Mouse (Mus musculus): ENCODE data around the gene Pcdh7. TPM values are rescaled to one million over a fixed set of nuclear protein-coding genes. Genes with fewer than 3 reads are reported as not detected.
A peak's percentile ranks its signal among the peaks of the same experiment; 100 is the strongest.

The Pcdh7 gene
- polyA plus RNA-seq, 1 experiment: not detected

DNA sequence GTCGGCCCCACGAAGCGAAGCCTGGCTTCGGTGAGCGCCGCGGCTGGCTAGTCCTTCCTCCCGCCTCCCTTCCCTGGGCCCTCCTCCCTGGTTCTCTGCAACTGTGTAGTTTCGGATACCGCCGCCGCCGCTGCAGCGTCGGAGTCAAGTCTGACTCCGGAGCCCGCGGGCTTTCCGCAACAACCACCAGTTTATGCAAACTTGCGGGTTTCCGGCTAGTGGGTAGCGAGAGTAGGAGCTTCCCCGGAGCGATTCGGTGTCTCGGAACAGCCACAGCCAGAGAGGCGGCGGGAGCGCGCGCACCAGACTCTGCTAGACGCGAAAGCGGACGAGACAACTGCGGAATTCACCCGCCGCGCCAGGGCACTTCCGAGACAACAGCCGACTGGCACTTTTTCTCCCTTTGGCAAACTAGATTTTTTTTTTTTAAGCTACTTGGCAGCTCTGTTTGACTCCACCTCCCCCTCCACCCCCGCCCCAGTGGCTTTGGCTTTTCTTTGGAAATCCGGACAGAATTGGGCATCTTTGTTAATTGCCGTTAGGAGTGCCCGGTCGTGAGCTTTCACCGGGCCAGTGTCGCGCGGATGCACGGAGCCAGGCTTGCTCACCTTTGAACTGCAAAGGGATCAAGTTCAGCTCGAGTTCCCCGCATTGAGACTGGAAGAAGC is 395 bp upstream of the Pcdh7 start:
- peak overlapping the region; percentile 80 for H3K4me3 ChIP-seq (ENCODE audit: insufficient read depth, low read depth, low read length)
- WGBS: under 1% methylated on average over 53 of the region's 53 CpGs
- peak overlapping the region; percentile 54 for H3K27ac ChIP-seq (ENCODE audit: insufficient read depth, low read depth, low read length)
- TF ChIP-seq POLR2A (IDR thresholded peaks at IDR 0.05; ENCODE audit: insufficient read depth, low read depth, low read length): no peak; the same call in 1 of the 2 replicates
- no peak for TF ChIP-seq CTCF (IDR thresholded peaks at IDR 0.05; ENCODE audit: insufficient read depth, low read depth, low read length)
- H3K4me1 ChIP-seq (ENCODE audit: control insufficient read depth, insufficient read depth, low read length): 0 out of 2 replicates have a peak, but pooled peaks cover 9% of the 10 kb centered on the region

GRCm38 (mm10) chr5:57718876-57719593 is 1.3 kb downstream of the Pcdh7 start:
- WGBS: under 1% methylated on average over 54 of the region's 54 CpGs
- Histone ChIP-seq H3K4me3 (ENCODE audit: insufficient read depth, low read depth, low read length) (peak overlapping the region; percentile 80), H3K27ac (ENCODE audit: insufficient read depth, low read depth, low read length) (peak overlapping the region; percentile 81), H3K4me1 (ENCODE audit: control insufficient read depth, insufficient read depth, low read length) (0 out of 2 replicates have a peak, but pooled peaks cover 9% of the 10 kb centered on the region)
- TF ChIP-seq CTCF (IDR thresholded peaks at IDR 0.05; ENCODE audit: insufficient read depth, low read depth, low read length): no peak
- no peak for TF ChIP-seq POLR2A (IDR thresholded peaks at IDR 0.05; ENCODE audit: insufficient read depth, low read depth, low read length)

DNA sequence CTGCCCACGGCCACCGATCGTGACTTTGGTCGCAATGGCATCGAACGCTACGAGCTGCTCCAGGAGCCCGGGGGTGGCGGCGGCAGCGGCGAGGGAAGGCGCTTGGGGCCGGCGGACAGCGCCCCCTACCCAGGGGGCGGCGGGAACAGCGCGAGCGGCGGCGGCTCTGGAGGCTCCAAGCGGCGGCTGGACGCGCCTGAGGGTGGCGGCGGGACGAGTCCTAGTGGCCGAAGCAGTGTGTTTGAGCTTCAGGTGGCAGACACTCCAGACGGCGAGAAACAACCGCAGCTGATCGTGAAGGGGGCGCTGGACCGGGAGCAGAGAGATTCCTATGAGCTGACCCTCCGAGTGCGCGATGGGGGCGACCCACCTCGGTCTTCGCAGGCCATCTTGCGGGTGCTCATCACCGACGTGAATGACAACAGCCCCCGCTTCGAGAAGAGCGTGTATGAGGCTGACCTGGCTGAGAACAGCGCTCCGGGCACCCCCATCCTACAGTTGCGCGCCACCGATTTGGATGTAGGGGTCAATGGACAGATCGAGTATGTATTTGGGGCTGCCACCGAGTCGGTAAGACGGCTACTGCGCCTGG is 1.9 kb downstream of the Pcdh7 start:
- WGBS: under 1% methylated on average over 59 of the region's 59 CpGs
- Histone ChIP-seq H3K4me1 (ENCODE audit: control insufficient read depth, insufficient read depth, low read length) (0 out of 2 replicates have a peak, but pooled peaks cover 9% of the 10 kb centered on the region), H3K4me3 (ENCODE audit: insufficient read depth, low read depth, low read length) (peak overlapping the region; percentile 80), H3K27ac (ENCODE audit: insufficient read depth, low read depth, low read length) (peak overlapping the region; percentile 81)
- TF ChIP-seq CTCF (IDR thresholded peaks at IDR 0.05; ENCODE audit: insufficient read depth, low read depth, low read length): peak; percentile 71
- TF ChIP-seq POLR2A (IDR thresholded peaks at IDR 0.05; ENCODE audit: insufficient read depth, low read depth, low read length): 0 out of 2 replicates have a peak, but pooled peaks have one; percentile 7

DNA sequence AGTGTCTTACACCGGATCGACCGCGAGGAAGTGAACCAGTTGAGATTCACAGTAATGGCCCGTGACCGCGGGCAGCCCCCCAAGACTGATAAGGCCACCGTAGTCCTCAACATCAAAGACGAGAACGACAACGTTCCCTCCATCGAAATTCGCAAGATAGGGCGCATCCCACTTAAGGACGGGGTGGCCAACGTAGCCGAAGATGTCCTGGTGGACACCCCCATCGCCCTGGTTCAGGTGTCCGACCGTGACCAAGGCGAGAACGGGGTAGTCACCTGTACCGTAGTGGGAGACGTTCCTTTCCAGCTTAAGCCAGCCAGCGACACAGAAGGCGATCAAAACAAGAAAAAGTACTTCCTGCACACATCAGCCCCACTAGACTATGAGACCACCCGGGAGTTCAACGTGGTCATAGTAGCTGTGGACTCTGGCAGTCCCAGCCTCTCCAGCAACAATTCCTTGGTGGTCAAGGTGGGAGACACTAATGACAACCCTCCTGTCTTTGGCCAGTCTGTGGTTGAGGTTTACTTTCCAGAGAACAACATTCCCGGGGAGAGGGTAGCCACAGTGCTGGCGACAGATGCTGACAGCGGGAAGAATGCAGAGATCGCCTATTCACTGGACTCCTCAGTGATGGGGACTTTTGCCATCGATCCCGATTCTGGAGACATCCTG is 2.6 kb downstream of the Pcdh7 start:
- H3K4me1 ChIP-seq (ENCODE audit: control insufficient read depth, insufficient read depth, low read length): 0 out of 2 replicates have a peak, but pooled peaks cover 9% of the 10 kb centered on the region
- peak overlapping the region; percentile 12; the same call in 1 of the 2 replicates for H3K27ac ChIP-seq (ENCODE audit: insufficient read depth, low read depth, low read length)
- peak overlapping the region; percentile 80 for H3K4me3 ChIP-seq (ENCODE audit: insufficient read depth, low read depth, low read length)
- WGBS: 13% methylated on average over 34 of the region's 34 CpGs
- TF ChIP-seq CTCF (IDR thresholded peaks at IDR 0.05; ENCODE audit: insufficient read depth, low read depth, low read length) (no peak), POLR2A (IDR thresholded peaks at IDR 0.05; ENCODE audit: insufficient read depth, low read depth, low read length) (no peak)

- TF ChIP-seq CTCF (IDR thresholded peaks at IDR 0.05; ENCODE audit: insufficient read depth, low read depth, low read length) (no peak), POLR2A (IDR thresholded peaks at IDR 0.05; ENCODE audit: insufficient read depth, low read depth, low read length) (no peak)
- Histone ChIP-seq H3K4me3 (ENCODE audit: insufficient read depth, low read depth, low read length) (peak overlapping the region; percentile 80), H3K27ac (ENCODE audit: insufficient read depth, low read depth, low read length) (no peak overlapping the region), H3K4me1 (ENCODE audit: control insufficient read depth, insufficient read depth, low read length) (0 out of 2 replicates have a peak, but pooled peaks cover 9% of the 10 kb centered on the region)
- 48% methylated on average over 8 of the region's 8 CpGs for WGBS
Observed at GRCm38 (mm10) chr5:57721148-57721712, 3.5 kb downstream of the Pcdh7 start.

- peak overlapping the region; percentile 48 for H3K4me3 ChIP-seq (ENCODE audit: insufficient read depth, low read depth, low read length)
- H3K27ac ChIP-seq (ENCODE audit: insufficient read depth, low read depth, low read length): no peak overlapping the region
- TF ChIP-seq CTCF (IDR thresholded peaks at IDR 0.05; ENCODE audit: insufficient read depth, low read depth, low read length): no peak
- TF ChIP-seq POLR2A (IDR thresholded peaks at IDR 0.05; ENCODE audit: insufficient read depth, low read depth, low read length): no peak
- 52% methylated on average over 6 of the region's 6 CpGs for WGBS
- 0 out of 2 replicates have a peak, but pooled peaks cover 9% of the 10 kb centered on the region for H3K4me1 ChIP-seq (ENCODE audit: control insufficient read depth, insufficient read depth, low read length)
Observed at GRCm38 (mm10) chr5:57721927-57722326, 4.2 kb downstream of the Pcdh7 start.

GRCm38 (mm10) chr5:57733451-57733850 is 15.7 kb downstream of the Pcdh7 start:
- Histone ChIP-seq H3K4me1 (ENCODE audit: control insufficient read depth, insufficient read depth, low read length) (no peaks in the 10 kb centered on the region), H3K4me3 (ENCODE audit: insufficient read depth, low read depth, low read length) (no peak overlapping the region), H3K27ac (ENCODE audit: insufficient read depth, low read depth, low read length) (no peak overlapping the region)
- TF ChIP-seq CTCF (IDR thresholded peaks at IDR 0.05; ENCODE audit: insufficient read depth, low read depth, low read length) (no peak), POLR2A (IDR thresholded peaks at IDR 0.05; ENCODE audit: insufficient read depth, low read depth, low read length) (no peak)
- 76% methylated on average over 1 of the region's 1 CpGs for WGBS

- no peak overlapping the region for H3K4me3 ChIP-seq (ENCODE audit: insufficient read depth, low read depth, low read length)
- TF ChIP-seq CTCF (IDR thresholded peaks at IDR 0.05; ENCODE audit: insufficient read depth, low read depth, low read length): no peak
- no peak for TF ChIP-seq POLR2A (IDR thresholded peaks at IDR 0.05; ENCODE audit: insufficient read depth, low read depth, low read length)
- H3K4me1 ChIP-seq (ENCODE audit: control insufficient read depth, insufficient read depth, low read length): no peaks in the 10 kb centered on the region
- 87% methylated on average over 6 of the region's 6 CpGs for WGBS
- H3K27ac ChIP-seq (ENCODE audit: insufficient read depth, low read depth, low read length): no peak overlapping the region
Observed at GRCm38 (mm10) chr5:57735723-57736122, 18.0 kb downstream of the Pcdh7 start.
